Mouse (Mus musculus): Measurements from ENCODE around the gene Snapc4. TPM values are rescaled to one million over a fixed set of nuclear protein-coding genes. Genes with fewer than 3 reads are reported as not detected.

Gene Snapc4
- polyA plus RNA-seq, 1 experiment from 2014 or later, result 41.6 TPM

Other genes starting within 250 kb of the Snapc4 start
- gene Lhx3, start 172.4 kb downstream of the Snapc4 start, polyA plus RNA-seq (2014; fragmentation: Nextera tagmentation; extraction: Ambion mirVana), result 0.09 TPM in 1 of 2 replicates, not detected in the other
- 13.5 and 14.7 TPM in 2 replicates for gene Qsox2, start 143.1 kb downstream of the Snapc4 start, polyA plus RNA-seq (2014; fragmentation: Nextera tagmentation; extraction: Ambion mirVana)
- gene Ccdc187, start 86.1 kb downstream of the Snapc4 start, polyA plus RNA-seq (2014; fragmentation: Nextera tagmentation; extraction: Ambion mirVana), result not detected in 2 replicates
- 17.0 and 18.9 TPM in 2 replicates for gene Gpsm1, start 65.1 kb downstream of the Snapc4 start, polyA plus RNA-seq (2014; fragmentation: Nextera tagmentation; extraction: Ambion mirVana)
- 23.0 and 23.8 TPM in 2 replicates for gene Dnlz, start 28.5 kb downstream of the Snapc4 start, polyA plus RNA-seq (2014; fragmentation: Nextera tagmentation; extraction: Ambion mirVana)
- gene Card9, start 19.7 kb downstream of the Snapc4 start, polyA plus RNA-seq (2014; fragmentation: Nextera tagmentation; extraction: Ambion mirVana), result 1.1 and 1.7 TPM in 2 replicates
- 94.4 and 95.7 TPM in 2 replicates for gene Entr1, start 8.7 kb upstream of the Snapc4 start, polyA plus RNA-seq (2014; fragmentation: Nextera tagmentation; extraction: Ambion mirVana)
- gene Pmpca, start 8.7 kb upstream of the Snapc4 start, polyA plus RNA-seq (2014; fragmentation: Nextera tagmentation; extraction: Ambion mirVana), result 147 and 150 TPM in 2 replicates
- gene Inpp5e, start 28.6 kb upstream of the Snapc4 start, polyA plus RNA-seq (2014; fragmentation: Nextera tagmentation; extraction: Ambion mirVana), result 17.7 and 19.2 TPM in 2 replicates
- gene Sec16a, start 64.6 kb upstream of the Snapc4 start, polyA plus RNA-seq (2014; fragmentation: Nextera tagmentation; extraction: Ambion mirVana), result 33.7 TPM in 2 replicates
- gene Notch1, start 136.0 kb upstream of the Snapc4 start, polyA plus RNA-seq (2014; fragmentation: Nextera tagmentation; extraction: Ambion mirVana), result 7.1 and 10.5 TPM in 2 replicates
- gene Egfl7, start 199.4 kb upstream of the Snapc4 start, polyA plus RNA-seq (2014; fragmentation: Nextera tagmentation; extraction: Ambion mirVana), result 161 and 181 TPM in 2 replicates
- gene Gm20532, start 206.0 kb upstream of the Snapc4 start, polyA plus RNA-seq (2014; fragmentation: Nextera tagmentation; extraction: Ambion mirVana), result not detected in 2 replicates
- gene Agpat2, start 223.8 kb upstream of the Snapc4 start, polyA plus RNA-seq (2014; fragmentation: Nextera tagmentation; extraction: Ambion mirVana), result 36.1 and 40.1 TPM in 2 replicates
- 10.5 and 11.1 TPM in 2 replicates for gene Fam69b, start 247.8 kb upstream of the Snapc4 start, polyA plus RNA-seq (2014; fragmentation: Nextera tagmentation; extraction: Ambion mirVana)